Mouse (Mus musculus) MEL (cell line): Measurements from ENCODE around the gene Get4.

Source experiments
- MAFK ChIP-seq: IDR thresholded peaks from 2 replicates; pipeline ENCODE4 v1.6.1; 2011; ENCODE audit warnings: low read depth, mild to moderate bottlenecking, low read length, improper control_type of control experiment, borderline replicate concordance
- POLR2A ChIP-seq, 2 experiments: IDR thresholded peaks; 2 replicates each; pipeline ENCODE4 v1.6.1; 2011 to 2012; ENCODE audit warnings: low read length in 2 of 2, mild to moderate bottlenecking in 2 of 2, control low read depth in 1 of 2, improper control_type of control experiment in 1 of 2, low read depth in 1 of 2, moderate library complexity in 1 of 2; ENCODE audit not compliant: control insufficient read depth in 1 of 2, insufficient read depth in 1 of 2, poor library complexity in 1 of 2
- POLR2AphosphoS2 ChIP-seq: IDR thresholded peaks from 2 replicates; pipeline ENCODE4 v1.6.1; 2011; ENCODE audit warnings: low read length, improper control_type of control experiment
- RAD21 ChIP-seq: IDR thresholded peaks from 2 replicates; pipeline ENCODE4 v1.6.1; 2011; ENCODE audit warnings: mild to moderate bottlenecking, low read depth, low read length, improper control_type of control experiment

DNA sequence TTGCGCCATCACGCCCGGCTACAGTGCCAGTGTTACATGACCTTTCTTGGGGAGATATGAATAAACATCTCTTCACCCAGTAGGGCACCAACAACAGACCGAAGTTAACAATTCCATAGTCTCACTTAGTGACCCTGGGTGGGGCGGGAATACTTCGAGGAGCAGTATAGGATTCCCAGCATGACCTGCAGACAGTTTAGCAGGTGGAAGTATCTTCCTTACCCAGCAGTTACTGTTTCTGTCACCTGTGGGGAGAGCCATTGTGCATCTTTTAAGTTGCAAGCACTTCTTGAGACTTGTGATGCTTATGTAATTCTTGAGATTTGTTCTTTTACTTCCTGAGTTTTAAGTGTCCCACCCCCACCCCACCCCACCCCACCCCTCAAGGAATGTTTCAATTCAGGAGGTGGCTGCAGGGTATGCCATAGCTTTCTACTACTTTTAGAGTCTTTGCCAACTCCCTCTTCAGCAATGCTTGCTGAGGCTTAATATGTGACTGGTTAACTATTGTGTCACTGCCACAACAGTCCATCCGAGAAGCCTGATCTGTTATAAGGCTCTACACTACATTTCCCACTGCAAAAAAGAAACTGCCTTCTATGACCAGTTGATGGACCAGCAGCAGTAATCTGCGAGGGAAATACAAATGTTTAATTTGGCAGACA is 6.4 kb downstream of the Get4 start:
- TF ChIP-seq POLR2AphosphoS2 (no peak), RAD21 (no peak), POLR2A (IDR thresholded peaks at IDR 0.05; ENCODE audit: control insufficient read depth in 1 of 2, insufficient read depth in 1 of 2, low read depth in 1 of 2, low read length in 2 of 2, poor library complexity in 1 of 2) (no peak), MAFK (no peak)
